In genomic region chr16:96081742-96082241, GRCm38 (mm10) we compare ENCODE assay signal across 8 mouse cellular contexts. TPM values are rescaled to one million over a fixed set of nuclear protein-coding genes. Genes with fewer than 3 reads are reported as not detected.
A peak's percentile ranks its signal among the peaks of the same experiment; 100 is the strongest.
DNase-seq lines count a peak whose midpoint lies in the region; ATAC-seq and TF ChIP-seq lines count a peak whose summit lies in the region.

No protein-coding gene starts in this region.

- DNase-seq in left cerebral cortex, adult 18-20 months (ENCODE audit: low spot score in 2 of 2): peak; percentile 40 to 58
- DNase-seq in left cerebral cortex, adult 11 months (ENCODE audit: low spot score): no peak
- DNase-seq in adrenal gland, postnatal 36 days: peak; percentile 65 to 70
- DNase-seq in forebrain, embryonic 14.5 days (ENCODE audit: low spot score): no peak
- no peak for DNase-seq in lung, adult 2 months
- DNase-seq in right cerebral cortex, postnatal 36 days (ENCODE audit: low spot score in 2 of 2): peak; percentile 44 to 52
- no peak for DNase-seq in embryo, embryonic 9.5 days (ENCODE audit: extremely low spot score)

- no peaks in the 10 kb centered on the region for H3K27me3 ChIP-seq in forebrain, embryonic 14.5 days (replicated peaks; ENCODE audit: control insufficient read depth, insufficient read depth, low read length)
- H3K27me3 ChIP-seq in kidney, embryonic 14.5 days (ENCODE audit: control insufficient read depth, insufficient read depth, low read length): no peaks in the 10 kb centered on the region

- no peak for TF ChIP-seq POLR2A in lung, adult 2 months (IDR thresholded peaks at IDR 0.05; ENCODE audit: borderline replicate concordance, extremely low read depth, low read depth, low read length)

- peak overlapping the region; percentile 98 for H3K9ac ChIP-seq in forebrain, embryonic 14.5 days (ENCODE audit: low read length)
- H3K9ac ChIP-seq in kidney, embryonic 14.5 days (ENCODE audit: low read depth, low read length): peak overlapping the region; percentile 96

- peak; percentile 46; the same call in 1 of the 2 replicates for ATAC-seq in forebrain, embryonic 14.5 days
- peak; percentile 44 for ATAC-seq in kidney, embryonic 14.5 days (ENCODE audit: low FRiP score, low TSS enrichment)

- peaks cover 33% of the 10 kb centered on the region for H3K36me3 ChIP-seq in forebrain, embryonic 14.5 days (ENCODE audit: control insufficient read depth, insufficient read depth, low read length)
- H3K36me3 ChIP-seq in kidney, embryonic 14.5 days (ENCODE audit: control insufficient read depth, insufficient read depth, low read length): peaks cover 29% of the 10 kb centered on the region

- no peaks in the 10 kb centered on the region for H3K9me3 ChIP-seq in forebrain, embryonic 14.5 days (replicated peaks; ENCODE audit: control insufficient read depth, low read length)
- H3K9me3 ChIP-seq in kidney, embryonic 14.5 days (ENCODE audit: control insufficient read depth, low read length): no peaks in the 10 kb centered on the region

- peak overlapping the region; percentile 96 for H3K27ac ChIP-seq in forebrain, embryonic 14.5 days (ENCODE audit: low read depth, low read length)
- H3K27ac ChIP-seq in kidney, embryonic 14.5 days (ENCODE audit: low read depth, low read length): peak overlapping the region; percentile 95

- peak overlapping the region; percentile 74 for H3K4me2 ChIP-seq in forebrain, embryonic 14.5 days (ENCODE audit: low read length)
- peak overlapping the region; percentile 71 for H3K4me2 ChIP-seq in kidney, embryonic 14.5 days (replicated peaks; ENCODE audit: low read depth, low read length)

- peaks cover 9% of the 10 kb centered on the region for H3K4me1 ChIP-seq in forebrain, embryonic 14.5 days (ENCODE audit: control insufficient read depth, insufficient read depth, low read length)
- H3K4me1 ChIP-seq in kidney, embryonic 14.5 days (ENCODE audit: control insufficient read depth, insufficient read depth, low read length): peaks cover 18% of the 10 kb centered on the region; the same call in 1 of the 2 replicates
- H3K4me1 ChIP-seq in lung, adult 2 months (ENCODE audit: control insufficient read depth, insufficient read depth, low read length): peaks cover 2% of the 10 kb centered on the region

- no peak for TF ChIP-seq CTCF in lung, adult 2 months (IDR thresholded peaks at IDR 0.05; ENCODE audit: insufficient read depth, low read length)

- 0% methylated on average over 47 of the region's 68 CpGs for WGBS in forebrain, embryonic 14.5 days
- 0% methylated on average over 41 of the region's 68 CpGs for WGBS in kidney, embryonic 14.5 days
- WGBS in lung, adult 2 months: under 1% methylated on average over 56 of the region's 68 CpGs

- peak overlapping the region; percentile 97 for H3K4me3 ChIP-seq in forebrain, embryonic 14.5 days (ENCODE audit: low read depth, low read length)
- H3K4me3 ChIP-seq in kidney, embryonic 14.5 days (ENCODE audit: low read length): peak overlapping the region; percentile 88
- peak overlapping the region; percentile 91 for H3K4me3 ChIP-seq in lung, adult 2 months (replicated peaks; ENCODE audit: extremely low read depth, low read depth, low read length)

RNA-seq across cellular contexts. Expression of gene Brwd1, which starts 0.5 kb away (rescaled TPM):
- 100 to 1,000 TPM; 146 TPM for total RNA-seq in left cerebral cortex, adult 18-20 months (2021)
- 10 to 100 TPM; 67.7 to 76.0 TPM for total RNA-seq in adrenal gland, postnatal 36 days (2021)
- 270 and 272 TPM in 2 replicates for polyA plus RNA-seq in forebrain, embryonic 14.5 days (2014; fragmentation: Nextera tagmentation; extraction: Ambion mirVana)
- 82.3 and 116 TPM in 2 replicates for polyA plus RNA-seq in kidney, embryonic 14.5 days (2014; fragmentation: Nextera tagmentation; extraction: Ambion mirVana)
- 24.5 and 27.4 TPM in 2 replicates for polyA plus RNA-seq in lung, adult 2 months (2012; rRNA removed)

RNA-seq across cellular contexts. Expression of gene Hmgn1, which starts 45.7 kb away (rescaled TPM):
- total RNA-seq in left cerebral cortex, adult 18-20 months (2021): 10 to 100 TPM; 65.7 to 67.0 TPM
- 100 to 1,000 TPM; 231 to 239 TPM for total RNA-seq in adrenal gland, postnatal 36 days (2021)
- 520 and 536 TPM in 2 replicates for polyA plus RNA-seq in forebrain, embryonic 14.5 days (2014; fragmentation: Nextera tagmentation; extraction: Ambion mirVana)
- polyA plus RNA-seq in kidney, embryonic 14.5 days (2014; fragmentation: Nextera tagmentation; extraction: Ambion mirVana): 746 and 807 TPM in 2 replicates
- polyA plus RNA-seq in lung, adult 2 months (2012; rRNA removed): 27.4 and 38.0 TPM in 2 replicates

Comparison
In these comparisons a context has a peak if more than half of its experiments do, and no peak if none do; other contexts are left out.
1. DNase-seq: peak in left cerebral cortex, adult 18-20 months (2 of 2), adrenal gland, postnatal 36 days (2 of 2) and right cerebral cortex, postnatal 36 days (2 of 2); none in left cerebral cortex, adult 11 months (single experiment), forebrain, embryonic 14.5 days (single experiment), lung, adult 2 months (single experiment) and embryo, embryonic 9.5 days (single experiment).
2. RNA of gene Hmgn1, which starts 45.7 kb away (polyA plus RNA-seq): 746 to 807 TPM in kidney, embryonic 14.5 days and 520 to 536 TPM in forebrain, embryonic 14.5 days; 27.4 to 38.0 TPM in lung, adult 2 months; every median in the first group is over 10 times any median in the second.
3. Peak in every context shown above with its lines, with median percentiles within 50 percentile points of each other: H3K4me3 ChIP-seq.